Mouse (Mus musculus) bone marrow macrophage, adult 2 months (primary cell): ENCODE measurements at regions not wholly inside any gene's neighbourhood (a gene's known extent, or its start where the extent isn't known, plus 50 kb on each side); places are given as distances from the start of the nearest gene placed in this dataset.

Experiments
- CTCF ChIP-seq: IDR thresholded peaks from 2 replicates; pipeline ENCODE4 v1.5.1; 2012; ENCODE audit warnings: low read depth, mild to moderate bottlenecking, low read length, moderate library complexity
- POLR2A ChIP-seq: IDR thresholded peaks from 2 replicates; pipeline ENCODE4 v1.6.1; 2012; ENCODE audit warnings: mild to moderate bottlenecking, low read depth, low read length, borderline replicate concordance

- TF ChIP-seq POLR2A (no peak), CTCF (no peak)
Observed at GRCm38 (mm10) chr16:5616356-5616755, 268.8 kb upstream of the Rbfox1 start.
